Mouse (Mus musculus): ENCODE measurements around the gene Ccser1. TPM values are rescaled to one million over a fixed set of nuclear protein-coding genes. Genes with fewer than 3 reads are reported as not detected.

Gene Ccser1
- polyA plus RNA-seq, 1 experiment from 2014 or later: 5.1 TPM

- H3K4me2 ChIP-seq (ENCODE audit: low read depth, low read length): no peak overlapping the region
- no peaks in the 10 kb centered on the region for H3K27me3 ChIP-seq (ENCODE audit: control insufficient read depth, insufficient read depth, low read length)
- H3K27ac ChIP-seq (replicated peaks; ENCODE audit: low read depth, low read length): no peak overlapping the region
- H3K4me3 ChIP-seq (ENCODE audit: low read depth, low read length): no peak overlapping the region
- no peaks in the 10 kb centered on the region for H3K36me3 ChIP-seq (replicated peaks; ENCODE audit: control insufficient read depth, insufficient read depth, low read depth, low read length)
- H3K9me3 ChIP-seq (replicated peaks; ENCODE audit: control insufficient read depth, low read length): no peaks in the 10 kb centered on the region
- DNase-seq (ENCODE audit: low spot score): no peak
- ATAC-seq (replicated peaks; ENCODE audit: insufficient number of reproducible peaks, low FRiP score, low TSS enrichment, low read depth): no peak
- WGBS: 55% methylated on average over 5 of the region's 5 CpGs
- no peaks in the 10 kb centered on the region for H3K4me1 ChIP-seq (ENCODE audit: control insufficient read depth, insufficient read depth, low read length)
- H3K9ac ChIP-seq (replicated peaks; ENCODE audit: low read length): no peak overlapping the region
Observed at GRCm38 (mm10) chr6:61230058-61230718, 50.1 kb downstream of the Ccser1 start.

- no peak for DNase-seq (ENCODE audit: low spot score)
- WGBS: 73% methylated on average over 5 of the region's 5 CpGs
- Histone ChIP-seq H3K9me3 (replicated peaks; ENCODE audit: control insufficient read depth, low read length) (no peaks in the 10 kb centered on the region), H3K4me3 (ENCODE audit: low read depth, low read length) (no peak overlapping the region), H3K27me3 (ENCODE audit: control insufficient read depth, insufficient read depth, low read length) (no peaks in the 10 kb centered on the region), H3K4me1 (ENCODE audit: control insufficient read depth, insufficient read depth, low read length) (no peaks in the 10 kb centered on the region), H3K9ac (replicated peaks; ENCODE audit: low read length) (no peak overlapping the region), H3K27ac (replicated peaks; ENCODE audit: low read depth, low read length) (no peak overlapping the region), H3K4me2 (ENCODE audit: low read depth, low read length) (no peak overlapping the region), H3K36me3 (replicated peaks; ENCODE audit: control insufficient read depth, insufficient read depth, low read depth, low read length) (no peaks in the 10 kb centered on the region)
- ATAC-seq (replicated peaks; ENCODE audit: insufficient number of reproducible peaks, low FRiP score, low TSS enrichment, low read depth): no peak
Observed at GRCm38 (mm10) chr6:61233060-61233459, 52.9 kb downstream of the Ccser1 start.

- H3K27ac ChIP-seq (replicated peaks; ENCODE audit: low read depth, low read length): no peak overlapping the region
- H3K4me1 ChIP-seq (ENCODE audit: control insufficient read depth, insufficient read depth, low read length): no peaks in the 10 kb centered on the region
- no peak overlapping the region for H3K9ac ChIP-seq (replicated peaks; ENCODE audit: low read length)
- H3K4me3 ChIP-seq (ENCODE audit: low read depth, low read length): no peak overlapping the region
- no peaks in the 10 kb centered on the region for H3K36me3 ChIP-seq (replicated peaks; ENCODE audit: control insufficient read depth, insufficient read depth, low read depth, low read length)
- DNase-seq (ENCODE audit: low spot score) (no peak), ATAC-seq (replicated peaks; ENCODE audit: insufficient number of reproducible peaks, low FRiP score, low TSS enrichment, low read depth) (no peak; the same call in 1 of the 2 replicates)
- no peak overlapping the region for H3K4me2 ChIP-seq (ENCODE audit: low read depth, low read length)
- WGBS: 42% methylated on average over 5 of the region's 5 CpGs
- no peaks in the 10 kb centered on the region for H3K27me3 ChIP-seq (ENCODE audit: control insufficient read depth, insufficient read depth, low read length)
- no peaks in the 10 kb centered on the region for H3K9me3 ChIP-seq (replicated peaks; ENCODE audit: control insufficient read depth, low read length)
Observed at GRCm38 (mm10) chr6:61233548-61234187, 53.5 kb downstream of the Ccser1 start.

- no peak for ATAC-seq (replicated peaks; ENCODE audit: insufficient number of reproducible peaks, low FRiP score, low TSS enrichment, low read depth)
Observed at GRCm38 (mm10) chr6:61240618-61241017, 60.5 kb downstream of the Ccser1 start.

GRCm38 (mm10) chr6:61242556-61242955 lies 62.4 kb downstream of the Ccser1 start:
- no peak overlapping the region for H3K9ac ChIP-seq (replicated peaks; ENCODE audit: low read length)
- no peak overlapping the region for H3K4me2 ChIP-seq (ENCODE audit: low read depth, low read length)
- no peak overlapping the region for H3K27ac ChIP-seq (replicated peaks; ENCODE audit: low read depth, low read length)
- no peak overlapping the region for H3K4me3 ChIP-seq (ENCODE audit: low read depth, low read length)
- H3K4me1 ChIP-seq (ENCODE audit: control insufficient read depth, insufficient read depth, low read length): no peaks in the 10 kb centered on the region
- DNase-seq (ENCODE audit: low spot score) (no peak), ATAC-seq (replicated peaks; ENCODE audit: insufficient number of reproducible peaks, low FRiP score, low TSS enrichment, low read depth) (no peak)
- WGBS: 86% methylated on average over 3 of the region's 3 CpGs
- H3K27me3 ChIP-seq (ENCODE audit: control insufficient read depth, insufficient read depth, low read length): no peaks in the 10 kb centered on the region
- H3K36me3 ChIP-seq (replicated peaks; ENCODE audit: control insufficient read depth, insufficient read depth, low read depth, low read length): no peaks in the 10 kb centered on the region
- no peaks in the 10 kb centered on the region for H3K9me3 ChIP-seq (replicated peaks; ENCODE audit: control insufficient read depth, low read length)

More at GRCm38 (mm10) chr6:61240618-61241017, 60.5 kb downstream of the Ccser1 start:
- H3K4me1 ChIP-seq (ENCODE audit: control insufficient read depth, insufficient read depth, low read length): no peaks in the 10 kb centered on the region
- no peak overlapping the region for H3K4me2 ChIP-seq (ENCODE audit: low read depth, low read length)
- H3K27ac ChIP-seq (replicated peaks; ENCODE audit: low read depth, low read length): no peak overlapping the region
- DNase-seq (ENCODE audit: low spot score): no peak
- H3K9ac ChIP-seq (replicated peaks; ENCODE audit: low read length): no peak overlapping the region
- no peak overlapping the region for H3K4me3 ChIP-seq (ENCODE audit: low read depth, low read length)
- 91% methylated on average over 2 of the region's 2 CpGs for WGBS
- H3K36me3 ChIP-seq (replicated peaks; ENCODE audit: control insufficient read depth, insufficient read depth, low read depth, low read length): no peaks in the 10 kb centered on the region
- no peaks in the 10 kb centered on the region for H3K9me3 ChIP-seq (replicated peaks; ENCODE audit: control insufficient read depth, low read length)
- H3K27me3 ChIP-seq (ENCODE audit: control insufficient read depth, insufficient read depth, low read length): no peaks in the 10 kb centered on the region

GRCm38 (mm10) chr6:61246523-61246922 lies 66.4 kb downstream of the Ccser1 start:
- no peaks in the 10 kb centered on the region for H3K36me3 ChIP-seq (replicated peaks; ENCODE audit: control insufficient read depth, insufficient read depth, low read depth, low read length)
- H3K4me3 ChIP-seq (ENCODE audit: low read depth, low read length): no peak overlapping the region
- H3K27ac ChIP-seq (replicated peaks; ENCODE audit: low read depth, low read length): no peak overlapping the region
- DNase-seq (ENCODE audit: low spot score) (no peak), ATAC-seq (replicated peaks; ENCODE audit: insufficient number of reproducible peaks, low FRiP score, low TSS enrichment, low read depth) (no peak)
- no peaks in the 10 kb centered on the region for H3K9me3 ChIP-seq (replicated peaks; ENCODE audit: control insufficient read depth, low read length)
- H3K27me3 ChIP-seq (ENCODE audit: control insufficient read depth, insufficient read depth, low read length): no peaks in the 10 kb centered on the region
- no peaks in the 10 kb centered on the region for H3K4me1 ChIP-seq (ENCODE audit: control insufficient read depth, insufficient read depth, low read length)
- no peak overlapping the region for H3K9ac ChIP-seq (replicated peaks; ENCODE audit: low read length)
- H3K4me2 ChIP-seq (ENCODE audit: low read depth, low read length): no peak overlapping the region
- 66% methylated on average over 4 of the region's 4 CpGs for WGBS

GRCm38 (mm10) chr6:61247842-61248472 lies 67.8 kb downstream of the Ccser1 start:
- H3K27ac ChIP-seq (replicated peaks; ENCODE audit: low read depth, low read length): no peak overlapping the region
- H3K27me3 ChIP-seq (ENCODE audit: control insufficient read depth, insufficient read depth, low read length): no peaks in the 10 kb centered on the region
- DNase-seq (ENCODE audit: low spot score): no peak
- H3K9me3 ChIP-seq (replicated peaks; ENCODE audit: control insufficient read depth, low read length): no peaks in the 10 kb centered on the region
- H3K9ac ChIP-seq (replicated peaks; ENCODE audit: low read length): no peak overlapping the region
- H3K4me3 ChIP-seq (ENCODE audit: low read depth, low read length): no peak overlapping the region
- no peak for ATAC-seq (replicated peaks; ENCODE audit: insufficient number of reproducible peaks, low FRiP score, low TSS enrichment, low read depth)
- H3K36me3 ChIP-seq (replicated peaks; ENCODE audit: control insufficient read depth, insufficient read depth, low read depth, low read length): no peaks in the 10 kb centered on the region
- no peak overlapping the region for H3K4me2 ChIP-seq (ENCODE audit: low read depth, low read length)
- H3K4me1 ChIP-seq (ENCODE audit: control insufficient read depth, insufficient read depth, low read length): no peaks in the 10 kb centered on the region
- 78% methylated on average over 4 of the region's 4 CpGs for WGBS

- Histone ChIP-seq H3K9ac (replicated peaks; ENCODE audit: low read length) (no peak overlapping the region), H3K27ac (replicated peaks; ENCODE audit: low read depth, low read length) (no peak overlapping the region), H3K4me3 (ENCODE audit: low read depth, low read length) (no peak overlapping the region), H3K36me3 (replicated peaks; ENCODE audit: control insufficient read depth, insufficient read depth, low read depth, low read length) (no peaks in the 10 kb centered on the region), H3K9me3 (replicated peaks; ENCODE audit: control insufficient read depth, low read length) (no peaks in the 10 kb centered on the region), H3K4me2 (ENCODE audit: low read depth, low read length) (no peak overlapping the region), H3K4me1 (ENCODE audit: control insufficient read depth, insufficient read depth, low read length) (no peaks in the 10 kb centered on the region), H3K27me3 (ENCODE audit: control insufficient read depth, insufficient read depth, low read length) (no peaks in the 10 kb centered on the region)
- ATAC-seq (replicated peaks; ENCODE audit: insufficient number of reproducible peaks, low FRiP score, low TSS enrichment, low read depth): no peak
- no peak for DNase-seq (ENCODE audit: low spot score)
- 75% methylated on average over 2 of the region's 2 CpGs for WGBS
Observed at GRCm38 (mm10) chr6:61248700-61249099, 68.6 kb downstream of the Ccser1 start.

Data from embryonic facial prominence, embryonic 11.5 days (tissue).